Mouse (Mus musculus) urinary bladder, postnatal 0 days (tissue): Measurements from ENCODE around the gene Nop14. TPM values are rescaled to one million over a fixed set of nuclear protein-coding genes. Genes with fewer than 3 reads are reported as not detected.

Experiments used
- polyA plus RNA-seq: library from polyadenylated mRNA; unstranded; fragments of >200 nt; fragmentation: Nextera tagmentation; extraction: Ambion mirVana; gene quantifications from 2 replicates; pipeline ENCODE4 v1.2.1, GENCODE M21; 2015

Gene Nop14
- polyA plus RNA-seq, result 13.7 and 17.0 TPM in 2 replicates

GRCm38 (mm10) chr5:34659686-34660590, at the start of gene Nop14, which contains the start of gene Grk4:
Gene Nop14, minus strand, starts transcription at chr5:34660148.
Gene Grk4, plus strand, starts transcription at chr5:34660379.

DNA sequence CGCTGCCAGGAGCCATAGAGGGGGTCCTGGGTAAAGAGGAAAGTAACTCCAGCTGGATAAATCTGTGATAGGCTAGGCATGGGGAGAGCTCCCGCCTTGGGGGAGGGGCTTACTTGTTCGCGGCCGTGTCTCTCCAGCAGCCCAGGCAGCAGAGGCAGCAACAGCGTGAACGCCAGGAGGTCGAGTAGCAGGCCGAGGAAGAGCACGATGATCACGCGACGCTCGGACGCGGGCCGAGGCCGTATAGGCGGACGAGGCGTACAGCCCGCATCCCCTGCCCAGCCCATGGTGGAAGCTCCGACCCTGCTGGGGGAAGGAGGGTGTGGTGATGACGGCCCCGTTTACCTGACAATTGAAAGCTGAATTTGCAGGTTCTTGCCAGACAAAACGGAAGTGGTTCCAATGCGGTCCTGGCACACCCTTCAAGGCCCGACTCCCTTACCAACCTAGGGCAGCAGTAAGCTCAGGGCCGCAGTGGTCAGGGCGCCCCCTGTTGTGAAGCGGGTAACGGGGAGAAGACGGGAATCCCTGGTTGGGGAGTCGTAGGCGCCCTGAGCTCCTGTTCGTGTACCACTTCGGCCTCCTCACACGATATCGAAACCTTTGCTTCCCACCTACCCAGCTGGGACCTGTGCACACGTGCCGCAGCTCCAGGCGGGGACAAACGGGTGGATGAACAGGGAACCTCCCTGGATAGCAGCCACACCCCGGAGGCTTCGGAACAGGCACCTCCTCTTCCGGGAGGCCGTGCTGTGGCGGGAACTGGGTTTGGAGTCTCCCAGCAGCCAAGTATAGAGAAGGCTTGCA, 23.3 kb downstream of the Nop14 start, which contains the start of gene Mfsd10:
Mfsd10 (minus strand) TSS at position 732 of the 807 bp plus-strand sequence.

Other genes starting within 250 kb of the Nop14 start
- 19.1 and 20.3 TPM in 2 replicates for gene Tnip2, start 146.2 kb downstream of the Nop14 start, polyA plus RNA-seq
- 3.2 and 7.7 TPM in 2 replicates for gene Sh3bp2, start 134.3 kb downstream of the Nop14 start, polyA plus RNA-seq
- gene Add1, start 86.5 kb downstream of the Nop14 start, polyA plus RNA-seq, result 134 and 144 TPM in 2 replicates
- 80.3 and 86.4 TPM in 2 replicates for gene Mfsd10, start 22.9 kb downstream of the Nop14 start, polyA plus RNA-seq
- 3.8 and 6.2 TPM in 2 replicates for gene Grk4, start 231 bp upstream of the Nop14 start, polyA plus RNA-seq
- 3.8 and 4.2 TPM in 2 replicates for gene Htt, start 101.6 kb upstream of the Nop14 start, polyA plus RNA-seq
- 0.16 and 0.30 TPM in 2 replicates for gene Msantd1, start 247.9 kb upstream of the Nop14 start, polyA plus RNA-seq